Mouse (Mus musculus) heart, embryonic 14.5 days (tissue): ENCODE results near the gene 2310057M21Rik. TPM values are rescaled to one million over a fixed set of nuclear protein-coding genes. Genes with fewer than 3 reads are reported as not detected.
"Not testable (repeated sequence)": the region's sequence is repeated elsewhere in the genome, so short reads cannot be mapped to it uniquely, and the experiment has no call there.

Source experiments
- ATAC-seq: fragments of 200-750 bp; cut with Nextera tagmentation; 2 replicates; pipeline ENCODE4 v1.8.0; 2017; ENCODE audit warnings: low read depth, moderate TSS enrichment; ENCODE audit not compliant: insufficient number of reproducible peaks, insufficient read depth, low FRiP score
- H3K27ac ChIP-seq, 2 experiments: fragments of 200-500 bp in 1 of 2; fragments of 300-500 bp in 1 of 2; sonication (generic) in 1 of 2; replicated peaks in 1 of 2; 2 replicates each; pipeline ENCODE4 v1.5.1; 2012 to 2014; ENCODE audit warnings: low read depth in 2 of 2, low read length in 2 of 2, control low read depth in 1 of 2, mild to moderate bottlenecking in 1 of 2, mixed read lengths in 1 of 2; ENCODE audit not compliant: control insufficient read depth in 1 of 2, insufficient read depth in 1 of 2
- H3K27me3 ChIP-seq: fragments of 300-500 bp; sonication (generic); 2 replicates; pipeline ENCODE4 v1.6.1; 2014; ENCODE audit warnings: mild to moderate bottlenecking, low read length, control low read depth; ENCODE audit not compliant: control insufficient read depth, insufficient read depth
- H3K36me3 ChIP-seq: fragments of 300-500 bp; sonication (generic); 2 replicates; pipeline ENCODE4 v1.6.1; 2014; ENCODE audit warnings: mild to moderate bottlenecking, control low read depth, low read length, mixed read lengths; ENCODE audit not compliant: control insufficient read depth, insufficient read depth
- H3K4me1 ChIP-seq, 2 experiments: fragments of 200-500 bp in 1 of 2; fragments of 300-500 bp in 1 of 2; sonication (generic) in 1 of 2; 2 replicates each; pipeline ENCODE4 v1.6.1; 2012 to 2014; ENCODE audit warnings: low read length in 2 of 2, control low read depth in 1 of 2, mixed read lengths in 1 of 2; ENCODE audit not compliant: control insufficient read depth in 2 of 2, insufficient read depth in 2 of 2
- H3K4me2 ChIP-seq: fragments of 300-500 bp; sonication (generic); 2 replicates; pipeline ENCODE4 v1.6.1; 2014; ENCODE audit warnings: mild to moderate bottlenecking, low read length
- H3K4me3 ChIP-seq, 2 experiments: fragments of 200-500 bp in 1 of 2; fragments of 300-500 bp in 1 of 2; sonication (generic) in 1 of 2; 2 replicates each; pipeline ENCODE4 v1.5.1; 2012 to 2014; ENCODE audit warnings: low read length in 2 of 2, mild to moderate bottlenecking in 2 of 2, control low read depth in 1 of 2, low read depth in 1 of 2, moderate library complexity in 1 of 2; ENCODE audit not compliant: control insufficient read depth in 1 of 2, insufficient read depth in 1 of 2
- H3K9ac ChIP-seq: fragments of 300-500 bp; sonication (generic); 2 replicates; pipeline ENCODE4 v1.6.1; 2014; ENCODE audit warnings: mild to moderate bottlenecking, low read length
- H3K9me3 ChIP-seq: fragments of 300-500 bp; sonication (generic); 2 replicates; pipeline ENCODE4 v1.6.1; 2016; ENCODE audit warnings: low read length, control low read depth; ENCODE audit not compliant: control insufficient read depth
- WGBS: fragments of 180-500 bp; shearing (Covaris S2); extraction: QIAGEN DNeasy Blood & Tissue Kit; methylation state at CpG from one replicate; pipeline ENCODE4 v1.1.7; 2014; 5-methylcytosine and 5-hydroxymethylcytosine counted together
- polyA plus RNA-seq: library from polyadenylated mRNA; unstranded; fragments of >200 nt; fragmentation: Nextera tagmentation; extraction: Ambion mirVana; gene quantifications from 2 replicates; pipeline ENCODE4 v1.2.1, GENCODE M21; 2014

The 2310057M21Rik gene
- polyA plus RNA-seq, 1 experiment from 2014 or later: 17.4 TPM

GRCm38 (mm10) chr7:131391761-131392160, 29.2 kb upstream of the 2310057M21Rik start:
- peaks cover 62% of the 10 kb centered on the region for H3K36me3 ChIP-seq
- 81% methylated on average over 6 of the region's 7 CpGs for WGBS
- H3K4me1 ChIP-seq, H3K27ac ChIP-seq, ATAC-seq, H3K27me3 ChIP-seq, H3K9me3 ChIP-seq, H3K4me2 ChIP-seq, H3K9ac ChIP-seq, H3K4me3 ChIP-seq: not testable (repeated sequence)

- H3K9me3 ChIP-seq: no peaks in the 10 kb centered on the region
- H3K4me2 ChIP-seq: peak overlapping the region; percentile 65
- H3K9ac ChIP-seq: peak overlapping the region; percentile 85
- peaks cover 14% of the 10 kb centered on the region for H3K36me3 ChIP-seq
- H3K4me3 ChIP-seq: peak overlapping the region in 1 of 2 experiments; percentile 63; a peak in 2 of 4 replicates
- no peak for ATAC-seq
- peak overlapping the region in 1 of 2 experiments; percentile 93; a peak in 2 of 4 replicates for H3K27ac ChIP-seq
- H3K4me1 ChIP-seq: peaks cover 0 to 6% of the 10 kb centered on the region in 2 experiments; a peak in 3 of 4 replicates
- H3K27me3 ChIP-seq: no peaks in the 10 kb centered on the region; the same call in 1 of the 2 replicates
- 66% methylated on average over 9 of the region's 9 CpGs for WGBS
Observed at GRCm38 (mm10) chr7:131371880-131372651, 9.5 kb upstream of the 2310057M21Rik start.

DNA sequence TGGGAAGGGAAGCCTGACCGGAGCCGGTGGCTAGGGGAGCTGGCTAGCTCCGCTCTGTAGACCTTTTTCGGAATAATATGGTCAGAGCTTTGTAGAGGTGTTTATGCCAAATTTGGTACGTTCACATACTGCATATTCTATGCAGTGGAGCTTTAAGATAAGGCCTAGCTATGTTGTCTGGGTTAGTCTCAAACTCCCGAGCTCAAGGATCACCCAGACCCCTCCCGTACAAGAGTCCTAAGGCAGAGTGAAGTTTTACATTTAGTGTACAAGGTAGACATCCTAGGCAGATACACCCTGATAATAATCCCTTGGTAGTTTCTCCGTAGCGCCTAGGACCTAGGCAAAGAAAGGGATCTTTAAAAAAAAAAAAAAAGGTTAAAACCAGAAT, 8.9 kb upstream of the 2310057M21Rik start:
- H3K4me1 ChIP-seq: peaks cover 0 to 6% of the 10 kb centered on the region in 2 experiments; a peak in 3 of 4 replicates
- H3K9me3 ChIP-seq: no peaks in the 10 kb centered on the region
- H3K27me3 ChIP-seq: no peaks in the 10 kb centered on the region; the same call in 1 of the 2 replicates
- 6% methylated on average over 9 of the region's 9 CpGs for WGBS
- peak; percentile 33; the same call in 1 of the 2 replicates for ATAC-seq
- H3K36me3 ChIP-seq: peaks cover 14% of the 10 kb centered on the region
- H3K27ac ChIP-seq: peak overlapping the region; percentile 93
- peak overlapping the region; percentile 85 for H3K9ac ChIP-seq
- peak overlapping the region; percentile 63 to 74 for H3K4me3 ChIP-seq
- H3K4me2 ChIP-seq: peak overlapping the region; percentile 65

DNA sequence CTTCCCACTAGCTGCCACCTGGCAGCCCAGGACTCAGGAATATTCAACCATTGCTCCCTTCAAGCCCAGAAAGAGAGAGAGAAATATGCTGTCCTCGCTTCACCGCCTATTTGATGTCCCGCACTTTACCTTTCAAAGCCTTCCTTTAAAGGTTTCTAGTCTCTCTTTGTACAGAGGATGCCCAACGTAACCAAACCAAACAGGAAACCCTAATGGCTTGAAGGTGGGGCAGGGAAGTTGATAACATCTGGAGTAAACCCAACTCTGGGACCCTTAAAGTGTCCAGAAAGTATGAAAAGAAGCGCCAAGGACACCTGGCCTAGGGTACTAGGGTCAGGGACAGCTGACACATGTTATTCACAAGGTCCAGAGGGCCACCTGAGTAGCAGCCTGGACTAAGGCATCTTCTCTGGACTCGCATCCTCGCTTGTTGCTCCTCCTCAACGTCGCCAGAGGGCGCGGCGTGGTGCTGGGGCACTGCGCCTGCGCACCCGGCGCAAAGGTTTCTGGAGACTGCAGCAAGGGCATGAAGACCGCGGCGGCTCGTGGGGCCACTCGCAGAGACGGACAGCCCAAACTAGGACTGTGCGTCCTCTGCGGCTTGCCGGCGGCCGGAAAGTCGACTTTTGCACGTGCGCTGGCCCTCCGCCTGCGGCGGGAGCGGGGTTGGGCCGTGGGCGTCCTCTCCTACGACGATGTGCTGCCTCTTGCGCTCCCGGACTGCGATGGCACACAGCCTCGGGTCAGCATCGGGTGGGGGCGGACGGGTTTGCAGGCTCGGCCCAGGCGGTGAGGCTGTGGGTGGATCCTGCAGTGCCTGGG, 8.3 kb upstream of the 2310057M21Rik start, which contains the start of gene Pstk:
TSS of gene Pstk (plus strand) at position 494 of the 822 bp plus-strand sequence.
- peak; percentile 95 for ATAC-seq
- Histone ChIP-seq H3K27ac (peak within 1 kb of the TSS; percentile 93), H3K4me1 (peaks cover 0 to 6% of the 10 kb centered on the region in 2 experiments; a peak in 3 of 4 replicates), H3K9me3 (no peaks in the 10 kb centered on the region), H3K4me3 (peak within 1 kb of the TSS; percentile 63 to 74), H3K36me3 (peaks cover 14% of the 10 kb centered on the region), H3K4me2 (peak within 1 kb of the TSS; percentile 65), H3K27me3 (no peaks in the 10 kb centered on the region; the same call in 1 of the 2 replicates), H3K9ac (peak within 1 kb of the TSS; percentile 85)
- WGBS: 4% methylated on average over 47 of the region's 47 CpGs

GRCm38 (mm10) chr7:131364131-131364530, 1.6 kb upstream of the 2310057M21Rik start:
- Histone ChIP-seq H3K36me3 (peaks cover 13% of the 10 kb centered on the region; the same call in 1 of the 2 replicates), H3K27me3 (no peaks in the 10 kb centered on the region; the same call in 1 of the 2 replicates), H3K4me1 (peaks cover 2 to 10% of the 10 kb centered on the region in 2 experiments; a peak in 3 of 4 replicates), H3K27ac (no peak overlapping the region), H3K4me2 (no peak overlapping the region), H3K9ac (no peak overlapping the region), H3K4me3 (no peak overlapping the region), H3K9me3 (no peaks in the 10 kb centered on the region)
- ATAC-seq: no peak
- 83% methylated on average over 8 of the region's 8 CpGs for WGBS

DNA sequence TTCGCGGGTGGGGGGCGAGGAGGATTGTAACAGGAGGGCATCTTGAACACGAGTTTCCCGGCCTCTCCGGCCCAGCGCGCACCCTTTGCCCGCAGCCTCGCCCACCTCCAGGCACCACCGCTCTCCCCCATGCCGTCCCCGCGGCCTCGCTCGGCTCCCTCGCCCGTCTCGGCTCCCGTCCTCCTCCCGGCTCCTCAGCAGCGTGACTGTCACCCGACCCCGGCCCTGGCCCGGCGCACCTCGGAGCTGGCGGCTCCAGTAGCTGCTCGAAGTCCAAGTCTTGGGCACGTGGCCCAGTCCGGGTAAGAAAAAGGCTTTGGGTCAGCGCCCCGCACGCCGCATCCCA, 317 bp downstream of the 2310057M21Rik start:
- WGBS: under 1% methylated on average over 35 of the region's 35 CpGs
- Histone ChIP-seq H3K4me2 (peak overlapping the region; percentile 95), H3K27ac (peak overlapping the region; percentile 92 to 97), H3K9me3 (no peaks in the 10 kb centered on the region), H3K36me3 (peaks cover 32% of the 10 kb centered on the region), H3K9ac (peak overlapping the region; percentile 93), H3K4me1 (peaks cover 2 to 10% of the 10 kb centered on the region in 2 experiments; a peak in 3 of 4 replicates), H3K27me3 (no peaks in the 10 kb centered on the region), H3K4me3 (peak overlapping the region; percentile 77 to 95)
- peak; percentile 75 for ATAC-seq

GRCm38 (mm10) chr7:131356105-131356504, 6.5 kb downstream of the 2310057M21Rik start:
- 96% methylated on average over 13 of the region's 13 CpGs for WGBS
- no peak overlapping the region for H3K9ac ChIP-seq
- H3K36me3 ChIP-seq: peaks cover 76% of the 10 kb centered on the region
- ATAC-seq: no peak
- H3K27me3 ChIP-seq: no peaks in the 10 kb centered on the region
- no peak overlapping the region for H3K4me2 ChIP-seq
- H3K9me3 ChIP-seq: no peaks in the 10 kb centered on the region
- H3K4me3 ChIP-seq: no peak overlapping the region
- H3K4me1 ChIP-seq: peaks cover 0 to 3% of the 10 kb centered on the region in 2 experiments; a peak in 1 of 4 replicates
- no peak overlapping the region for H3K27ac ChIP-seq
